Mouse (Mus musculus) skeletal muscle tissue, adult 2 months (tissue): ENCODE results near the gene Olfr155.

Experiments
- DNase-seq: peaks from one replicate; pipeline ENCODE4 v3.0.0-alpha.2; 2012; ENCODE audit warnings: low read depth, low spot score

The Olfr155 gene

GRCm38 (mm10) chr4:43851265-43851664, at the start of gene Olfr155:
TSS of gene Olfr155 (plus strand) at chr4:43851565.
- no peak for DNase-seq

GRCm38 (mm10) chr4:43822896-43823550, 28.3 kb upstream of the Olfr155 start:
- no peak for DNase-seq

GRCm38 (mm10) chr4:43823845-43824337, 27.5 kb upstream of the Olfr155 start, which contains the start of gene Olfr156:
TSS of gene Olfr156 (minus strand) at chr4:43823895.
- no peak for DNase-seq

GRCm38 (mm10) chr4:43828806-43829205, 22.6 kb upstream of the Olfr155 start:
- no peak for DNase-seq

GRCm38 (mm10) chr4:43832031-43832430, 19.3 kb upstream of the Olfr155 start:
- DNase-seq = no peak

- DNase-seq = no peak
Measured at GRCm38 (mm10) chr4:43833752-43834151, 17.6 kb upstream of the Olfr155 start.

GRCm38 (mm10) chr4:43834749-43835148, 16.6 kb upstream of the Olfr155 start:
- no peak for DNase-seq

GRCm38 (mm10) chr4:43838326-43838725, 13.0 kb upstream of the Olfr155 start:
- DNase-seq = no peak

- DNase-seq = no peak
Measured at GRCm38 (mm10) chr4:43840101-43840500, 11.3 kb upstream of the Olfr155 start, which contains the start of gene Olfr157. TSS of gene Olfr157 (minus strand) at chr4:43840201.

- no peak for DNase-seq
Measured at GRCm38 (mm10) chr4:43854101-43854500, 2.7 kb downstream of the Olfr155 start.

GRCm38 (mm10) chr4:43859886-43860285, 8.5 kb downstream of the Olfr155 start:
- no peak for DNase-seq

GRCm38 (mm10) chr4:43860744-43861519, 9.6 kb downstream of the Olfr155 start:
- peak; percentile 30 for DNase-seq

GRCm38 (mm10) chr4:43863298-43863697, 11.9 kb downstream of the Olfr155 start:
- DNase-seq = no peak

- no peak for DNase-seq
Measured at GRCm38 (mm10) chr4:43869821-43870220, 18.5 kb downstream of the Olfr155 start.

- DNase-seq = no peak
Measured at GRCm38 (mm10) chr4:43874501-43874900, 23.1 kb downstream of the Olfr155 start.

- DNase-seq = peak; percentile 27
Measured at GRCm38 (mm10) chr4:43875160-43875918, 24.0 kb downstream of the Olfr155 start, which contains the start of gene Reck. TSS of gene Reck (plus strand) at chr4:43875530.

- DNase-seq = no peak
Measured at GRCm38 (mm10) chr4:43875919-43876411, 24.6 kb downstream of the Olfr155 start.

- no peak for DNase-seq
Measured at GRCm38 (mm10) chr4:43877230-43877629, 25.9 kb downstream of the Olfr155 start.

GRCm38 (mm10) chr4:43878121-43878776, 26.9 kb downstream of the Olfr155 start:
- peak; percentile 50 for DNase-seq

- DNase-seq = no peak
Measured at GRCm38 (mm10) chr4:43879566-43879965, 28.2 kb downstream of the Olfr155 start.

GRCm38 (mm10) chr4:43884196-43884595, 32.8 kb downstream of the Olfr155 start:
- DNase-seq = no peak
